Comparison of ENCODE assay signal across 11 mouse cellular contexts in the genomic region with DNA sequence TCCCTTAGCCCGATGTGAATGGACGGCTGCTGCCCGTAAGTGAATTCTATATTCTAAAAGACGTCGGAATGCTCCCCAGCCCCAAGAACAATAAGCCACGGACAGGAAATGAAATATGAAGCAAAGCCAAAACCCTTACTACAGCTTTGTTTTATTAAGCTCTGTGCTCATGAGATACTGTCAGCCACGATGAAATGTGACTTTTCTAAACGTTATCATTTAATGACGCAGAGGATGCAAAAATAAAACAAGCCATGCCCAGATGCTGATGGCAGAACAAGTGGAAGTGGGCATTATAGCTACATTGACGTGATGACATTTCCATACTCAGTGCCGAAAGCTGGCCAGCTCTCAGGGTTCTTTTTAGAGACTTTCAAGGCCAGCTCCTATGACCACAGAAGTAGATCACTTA.
DNase-seq lines count a peak whose midpoint lies in the region; ATAC-seq and TF ChIP-seq lines count a peak whose summit lies in the region.
"Had no signal": no experiment of that assay in that cellular context is flagged by ENCODE, and none has a peak within 500 bp of the region (broad histone marks: within the 10 kb centered on the region; RNA-seq: fewer than 3 reads in every experiment).

No protein-coding gene starts in this region.

- DNase-seq in heart, adult 11 months, result peak; percentile 84
- DNase-seq in heart, postnatal 14 days, result no peak
- DNase-seq in embryonic facial prominence, embryonic 14.5 days (ENCODE audit: low spot score), result peak; percentile 60
- peak; percentile 33 for DNase-seq in heart, postnatal 4 days
- peak; percentile 41 for DNase-seq in lung, embryonic 14.5 days
- DNase-seq in left cerebral cortex, postnatal 14 days (ENCODE audit: low spot score in 2 of 2), result no peak
- DNase-seq in urinary bladder, adult 2 months (ENCODE audit: low spot score), result no peak
- DNase-seq: cerebellum, postnatal 25 days had no signal

- peak overlapping the region; percentile 46; the same call in 1 of the 2 replicates for H3K4me2 ChIP-seq in embryonic facial prominence, embryonic 14.5 days (ENCODE audit: low read depth, low read length)
- H3K4me2 ChIP-seq in lung, embryonic 14.5 days, result no peak overlapping the region

- no peak overlapping the region for H3K4me3 ChIP-seq in embryonic facial prominence, embryonic 14.5 days (ENCODE audit: low read depth, low read length)
- no peak overlapping the region for H3K4me3 ChIP-seq in lung, embryonic 14.5 days (ENCODE audit: low read depth, low read length)
- H3K4me3 ChIP-seq: forebrain, embryonic 10.5 days had no signal

- H3K9me3 ChIP-seq in embryonic facial prominence, embryonic 14.5 days (ENCODE audit: control insufficient read depth, low read length), result peaks cover 8% of the 10 kb centered on the region; the same call in 1 of the 2 replicates
- H3K9me3 ChIP-seq in lung, embryonic 14.5 days (ENCODE audit: low read depth, low read length), result no peaks in the 10 kb centered on the region
- H3K9me3 ChIP-seq: forebrain, embryonic 10.5 days had no signal

- H3K36me3 ChIP-seq in embryonic facial prominence, embryonic 14.5 days (ENCODE audit: control insufficient read depth, insufficient read depth, low read length), result no peaks in the 10 kb centered on the region
- no peaks in the 10 kb centered on the region for H3K36me3 ChIP-seq in lung, embryonic 14.5 days (ENCODE audit: insufficient read depth)
- H3K36me3 ChIP-seq: forebrain, embryonic 10.5 days had no signal

- H3K27me3 ChIP-seq in embryonic facial prominence, embryonic 14.5 days (replicated peaks; ENCODE audit: control insufficient read depth, insufficient read depth, low read length), result no peaks in the 10 kb centered on the region
- H3K27me3 ChIP-seq in lung, embryonic 14.5 days (ENCODE audit: insufficient read depth, low read length), result no peaks in the 10 kb centered on the region
- H3K27me3 ChIP-seq: Patski had no signal

- 41% methylated on average over 11 of the region's 11 CpGs for WGBS in embryonic facial prominence, embryonic 14.5 days
- WGBS in lung, embryonic 14.5 days, result 56% methylated on average over 11 of the region's 11 CpGs

- intact Hi-C loops in heart, postnatal 14 days (cut with DNase I), result loop anchor here (2.0 to 10.0 kb wide), 2 partner anchors 39 to 205 kb away; no protein-coding TSS in a partner anchor
- intact Hi-C loops in left cerebral cortex, postnatal 14 days (cut with DNase I), result no loop called here

- peak overlapping the region; percentile 39 for H3K27ac ChIP-seq in embryonic facial prominence, embryonic 14.5 days (replicated peaks; ENCODE audit: low read depth, low read length)
- peak overlapping the region; percentile 3; the same call in 1 of the 2 replicates for H3K27ac ChIP-seq in lung, embryonic 14.5 days (ENCODE audit: low read depth)
- H3K27ac ChIP-seq: forebrain, embryonic 10.5 days had no signal

- peaks cover 11% of the 10 kb centered on the region for H3K4me1 ChIP-seq in embryonic facial prominence, embryonic 14.5 days (ENCODE audit: control insufficient read depth, insufficient read depth, low read length)
- no peaks in the 10 kb centered on the region for H3K4me1 ChIP-seq in lung, embryonic 14.5 days (ENCODE audit: insufficient read depth)

- ATAC-seq in embryonic facial prominence, embryonic 14.5 days (ENCODE audit: low read depth), result no peak
- ATAC-seq in lung, embryonic 14.5 days (ENCODE audit: insufficient read depth), result no peak
- ATAC-seq in frontal cortex, adult (ENCODE audit: low TSS enrichment), result no peak
- ATAC-seq: Patski had no signal

- no peak for TF ChIP-seq CTCF in lung, embryonic 14.5 days (IDR thresholded peaks at IDR 0.05; ENCODE audit: low read depth)

- H3K9ac ChIP-seq in embryonic facial prominence, embryonic 14.5 days (ENCODE audit: low read depth, low read length), result no peak overlapping the region
- no peak overlapping the region for H3K9ac ChIP-seq in lung, embryonic 14.5 days

Comparison
In these comparisons a context has a peak if more than half of its experiments do, and no peak if none do; other contexts are left out.
1. DNase-seq: peak in heart, adult 11 months (single experiment), embryonic facial prominence, embryonic 14.5 days (single experiment), heart, postnatal 4 days (single experiment) and lung, embryonic 14.5 days (single experiment); none in heart, postnatal 14 days (0 of 2), left cerebral cortex, postnatal 14 days (0 of 2) and urinary bladder, adult 2 months (single experiment).